Mouse (Mus musculus) testis, adult 2 months (tissue): Measurements from ENCODE around the gene Ccdc148.
A peak's percentile ranks its signal among the peaks of the same experiment; 100 is the strongest.

ENCODE experiments used
- CTCF ChIP-seq: fragments of 200-500 bp; IDR thresholded peaks from 2 replicates; pipeline ENCODE4 v1.5.1; 2012; ENCODE audit warnings: low read depth, mild to moderate bottlenecking, inconsistent platforms, low read length, moderate library complexity; ENCODE audit not compliant: control insufficient read depth, insufficient read depth, insufficient replicate concordance
- POLR2A ChIP-seq: fragments of 200-500 bp; IDR thresholded peaks from 2 replicates; pipeline ENCODE4 v1.6.1; 2012; ENCODE audit warnings: low read depth, mild to moderate bottlenecking, inconsistent platforms, low read length, moderate library complexity; ENCODE audit not compliant: control insufficient read depth

GRCm38 (mm10) chr2:58786681-58787080, 373.8 kb downstream of the Ccdc148 start:
- TF ChIP-seq POLR2A (peak; percentile 38; the same call in 1 of the 2 replicates), CTCF (no peak)
